ENCODE assay signal across 11 mouse cellular contexts in genomic region chr2:160507816-160508564, GRCm38 (mm10).
DNase-seq lines count a peak whose midpoint lies in the region; ATAC-seq lines count a peak whose summit lies in the region.
"Had no signal": no experiment of that assay in that cellular context is flagged by ENCODE, and none has a peak within 500 bp of the region (broad histone marks: within the 10 kb centered on the region; RNA-seq: fewer than 3 reads in every experiment).

No protein-coding gene starts in this region.

- no peaks in the 10 kb centered on the region for H3K9me3 ChIP-seq in forebrain, embryonic 14.5 days (replicated peaks; ENCODE audit: control insufficient read depth, low read length)
- H3K9me3 ChIP-seq: heart, embryonic 15.5 days had no signal

- DNase-seq in right cerebral cortex, adult 18-20 months: peak; percentile 18
- no peak for DNase-seq in right cerebral cortex, postnatal 25 days
- peak; percentile 65 for DNase-seq in forebrain, embryonic 14.5 days (ENCODE audit: low spot score)
- DNase-seq in layer of hippocampus, adult 9-10 months (ENCODE audit: low spot score): peak; percentile 1
- DNase-seq in telencephalon, adult 2 months (ENCODE audit: low read depth, low spot score): peak; percentile 16
- DNase-seq in urinary bladder, adult 2 months (ENCODE audit: low spot score): no peak
- no peak for DNase-seq in frontal cortex, postnatal 36 days (ENCODE audit: low spot score in 2 of 2)
- DNase-seq: lung, postnatal 36 days; thymus, postnatal 25 days had no signal

- H3K36me3 ChIP-seq in forebrain, embryonic 14.5 days (ENCODE audit: control insufficient read depth, insufficient read depth, low read length): no peaks in the 10 kb centered on the region
- H3K36me3 ChIP-seq: heart, embryonic 15.5 days had no signal

- peak overlapping the region; percentile 58; the same call in 1 of the 2 replicates for H3K27ac ChIP-seq in forebrain, embryonic 14.5 days (ENCODE audit: low read depth, low read length)
- H3K27ac ChIP-seq: heart, embryonic 15.5 days had no signal

- no peak overlapping the region for H3K9ac ChIP-seq in forebrain, embryonic 14.5 days (ENCODE audit: low read length)
- H3K9ac ChIP-seq: heart, embryonic 15.5 days had no signal

- H3K4me2 ChIP-seq in forebrain, embryonic 14.5 days (ENCODE audit: low read length): no peak overlapping the region
- H3K4me2 ChIP-seq: heart, embryonic 15.5 days had no signal

- peaks cover 20% of the 10 kb centered on the region; the same call in 1 of the 2 replicates for H3K4me1 ChIP-seq in forebrain, embryonic 14.5 days (ENCODE audit: control insufficient read depth, insufficient read depth, low read length)

- no peak overlapping the region for H3K4me3 ChIP-seq in forebrain, embryonic 14.5 days (ENCODE audit: low read depth, low read length)
- H3K4me3 ChIP-seq: erythroblast, embryonic 14.5 days; heart, embryonic 15.5 days had no signal

- peak; percentile 54 for ATAC-seq in forebrain, embryonic 14.5 days

- WGBS in forebrain, embryonic 14.5 days: 48% methylated on average over 22 of the region's 22 CpGs

- 0 out of 2 replicates have a peak, but pooled peaks cover 2% of the 10 kb centered on the region for H3K27me3 ChIP-seq in forebrain, embryonic 14.5 days (replicated peaks; ENCODE audit: control insufficient read depth, insufficient read depth, low read length)

Comparison
In these comparisons a context has a peak if more than half of its experiments do, and no peak if none do; other contexts are left out.
1. DNase-seq: peak in right cerebral cortex, adult 18-20 months (single experiment), forebrain, embryonic 14.5 days (single experiment), layer of hippocampus, adult 9-10 months (single experiment) and telencephalon, adult 2 months (single experiment); none in right cerebral cortex, postnatal 25 days (single experiment), urinary bladder, adult 2 months (single experiment) and frontal cortex, postnatal 36 days (0 of 2).